Mouse (Mus musculus): Measurements from ENCODE around the gene Ly75.

- TF ChIP-seq POLR2A (IDR thresholded peaks at IDR 0.05; ENCODE audit: borderline replicate concordance, low read depth, low read length) (no peak), CTCF (IDR thresholded peaks at IDR 0.05; ENCODE audit: low read depth, low read length) (no peak)
These were observed 54.5 kb downstream of the Ly75 start for GRCm38 (mm10) chr2:60328641-60329040.
